Mouse (Mus musculus) layer of hippocampus, adult 9-10 months (tissue): Measurements from ENCODE around the gene Crybg1.
"Not testable (repeated sequence)": the region's sequence is repeated elsewhere in the genome, so short reads cannot be mapped to it uniquely, and the experiment has no call there.

Experiments
- DNase-seq: peaks from one replicate; pipeline ENCODE4 v3.0.0; 2022; ENCODE audit warnings: low spot score

Gene Crybg1

GRCm38 (mm10) chr10:44005677-44006641 is 142.7 kb downstream of the Crybg1 start:
- DNase-seq = no peak

GRCm38 (mm10) chr10:44004221-44004751 is 144.4 kb downstream of the Crybg1 start:
- DNase-seq = no peak

- DNase-seq = no peak
Observed at GRCm38 (mm10) chr10:44003551-44004151, 145.0 kb downstream of the Crybg1 start.

GRCm38 (mm10) chr10:44002995-44003524 is 145.6 kb downstream of the Crybg1 start:
- no peak for DNase-seq

GRCm38 (mm10) chr10:44002004-44002940 is 146.4 kb downstream of the Crybg1 start:
- DNase-seq = no peak

- no peak for DNase-seq
Observed at GRCm38 (mm10) chr10:44000156-44000865, 148.3 kb downstream of the Crybg1 start.

GRCm38 (mm10) chr10:43998503-43999082 is 150.1 kb downstream of the Crybg1 start:
- no peak for DNase-seq

GRCm38 (mm10) chr10:43998023-43998422 is 150.6 kb downstream of the Crybg1 start:
- no peak for DNase-seq

- DNase-seq = no peak
Observed at GRCm38 (mm10) chr10:43997276-43997675, 151.4 kb downstream of the Crybg1 start.

GRCm38 (mm10) chr10:43995858-43996650 is 152.6 kb downstream of the Crybg1 start:
- DNase-seq = no peak

- DNase-seq = no peak
Observed at GRCm38 (mm10) chr10:43993198-43993597, 155.5 kb downstream of the Crybg1 start.

GRCm38 (mm10) chr10:43992506-43992905 is 156.1 kb downstream of the Crybg1 start:
- no peak for DNase-seq

- DNase-seq = no peak
Observed at GRCm38 (mm10) chr10:43991268-43991667, 157.4 kb downstream of the Crybg1 start.

GRCm38 (mm10) chr10:43983866-43984265 is 164.8 kb downstream of the Crybg1 start:
- DNase-seq = no peak

GRCm38 (mm10) chr10:43983241-43983640 is 165.4 kb downstream of the Crybg1 start:
- no peak for DNase-seq

- DNase-seq = no peak
Observed at GRCm38 (mm10) chr10:43982470-43982869, 166.2 kb downstream of the Crybg1 start.

- not testable (repeated sequence) for DNase-seq
Observed at GRCm38 (mm10) chr10:43980742-43981141, 167.9 kb downstream of the Crybg1 start.

- no peak for DNase-seq
Observed at GRCm38 (mm10) chr10:43980080-43980479, 168.6 kb downstream of the Crybg1 start.

- no peak for DNase-seq
Observed at GRCm38 (mm10) chr10:43977353-43977752, 171.3 kb downstream of the Crybg1 start.

GRCm38 (mm10) chr10:43973244-43973643 is 175.4 kb downstream of the Crybg1 start:
- DNase-seq = no peak
